Comparison of ENCODE assay signal across 22 mouse cellular contexts in genomic region chr5:134765441-134765840, GRCm38 (mm10). TPM values are rescaled to one million over a fixed set of nuclear protein-coding genes. Genes with fewer than 3 reads are reported as not detected.
DNase-seq lines count a peak whose midpoint lies in the region; ATAC-seq and TF ChIP-seq lines count a peak whose summit lies in the region.
"Had no signal": no experiment of that assay in that cellular context is flagged by ENCODE, and none has a peak within 500 bp of the region (broad histone marks: within the 10 kb centered on the region; RNA-seq: fewer than 3 reads in every experiment).

No protein-coding gene starts in this region.

- no peak overlapping the region for H3K4me2 ChIP-seq in forebrain, embryonic 14.5 days (ENCODE audit: low read length)
- H3K4me2 ChIP-seq: embryonic facial prominence, embryonic 12.5 days; forebrain, embryonic 13.5 days; liver, embryonic 11.5 days; neural tube, embryonic 15.5 days had no signal

- 87% methylated on average over 16 of the region's 16 CpGs for WGBS in forebrain, embryonic 14.5 days

- H3K27ac ChIP-seq in ES-Bruce4 (ENCODE audit: insufficient read depth, low read length) = no peak overlapping the region
- H3K27ac ChIP-seq in forebrain, embryonic 14.5 days (ENCODE audit: low read depth, low read length) = no peak overlapping the region
- H3K27ac ChIP-seq: embryonic facial prominence, embryonic 12.5 days; forebrain, embryonic 13.5 days; neural tube, embryonic 15.5 days had no signal

- H3K27me3 ChIP-seq in ES-Bruce4 (ENCODE audit: control insufficient read depth, insufficient read depth, low read length, poor library complexity, severe bottlenecking) = no peaks in the 10 kb centered on the region
- H3K27me3 ChIP-seq in forebrain, embryonic 14.5 days (replicated peaks; ENCODE audit: control insufficient read depth, insufficient read depth, low read length) = no peaks in the 10 kb centered on the region
- H3K27me3 ChIP-seq: forebrain, embryonic 13.5 days; neural tube, embryonic 15.5 days had no signal

- H3K9ac ChIP-seq in ES-Bruce4 (ENCODE audit: low read depth, poor library complexity, severe bottlenecking) = no peak overlapping the region
- no peak overlapping the region for H3K9ac ChIP-seq in forebrain, embryonic 14.5 days (ENCODE audit: low read length)
- H3K9ac ChIP-seq: embryonic facial prominence, embryonic 12.5 days; forebrain, embryonic 13.5 days; neural tube, embryonic 15.5 days had no signal

- intact Hi-C loops in heart, postnatal 10 days (cut with DNase I) = no loop called here

- H3K4me3 ChIP-seq in ES-Bruce4 (ENCODE audit: low read depth, low read length) = 0 out of 2 replicates have a peak overlapping the region, but pooled peaks have one; percentile 10
- H3K4me3 ChIP-seq in forebrain, embryonic 14.5 days (ENCODE audit: low read depth, low read length) = no peak overlapping the region
- H3K4me3 ChIP-seq: embryonic facial prominence, embryonic 12.5 days; erythroblast, embryonic 14.5 days; forebrain, embryonic 13.5 days; neural tube, embryonic 15.5 days had no signal

- no peaks in the 10 kb centered on the region for H3K9me3 ChIP-seq in ES-Bruce4 (replicated peaks; ENCODE audit: control insufficient read depth, insufficient read depth, low read length, poor library complexity, severe bottlenecking)
- no peaks in the 10 kb centered on the region for H3K9me3 ChIP-seq in forebrain, embryonic 14.5 days (replicated peaks; ENCODE audit: control insufficient read depth, low read length)
- H3K9me3 ChIP-seq: embryonic facial prominence, embryonic 12.5 days; forebrain, embryonic 13.5 days; neural tube, embryonic 15.5 days had no signal

- no peak for TF ChIP-seq EP300 in ES-Bruce4 (IDR thresholded peaks at IDR 0.05; ENCODE audit: insufficient read depth, low read depth, low read length)

- H3K36me3 ChIP-seq in ES-Bruce4 (ENCODE audit: control insufficient read depth, insufficient read depth, low read length, poor library complexity, severe bottlenecking) = no peaks in the 10 kb centered on the region
- H3K36me3 ChIP-seq in forebrain, embryonic 14.5 days (ENCODE audit: control insufficient read depth, insufficient read depth, low read length) = no peaks in the 10 kb centered on the region
- H3K36me3 ChIP-seq: embryonic facial prominence, embryonic 12.5 days; neural tube, embryonic 15.5 days had no signal

- no peak for TF ChIP-seq POLR2A in ES-Bruce4 (IDR thresholded peaks at IDR 0.05; ENCODE audit: insufficient read depth, low read length)

- TF ChIP-seq CTCF in ES-Bruce4 (IDR thresholded peaks at IDR 0.05; ENCODE audit: low read depth, low read length) = no peak

- DNase-seq in adrenal gland, postnatal 25 days = peak; percentile 35
- no peak for DNase-seq in adrenal gland, adult 18-20 months (ENCODE audit: low spot score in 2 of 2)
- peak; percentile 42 to 61 for DNase-seq in heart, adult 18-20 months
- DNase-seq in heart, postnatal 4 days = no peak
- DNase-seq in heart, postnatal 10 days = peak; percentile 50 to 61
- no peak for DNase-seq in forebrain, embryonic 14.5 days (ENCODE audit: low spot score)
- DNase-seq: cerebellum, postnatal 10 days; kidney, adult 11 months; lung, adult 18-20 months; lung, postnatal 36 days; right cerebral cortex, postnatal 14 days; spleen, adult 18-20 months; thymus, postnatal 36 days had no signal

- H3K4me1 ChIP-seq in ES-Bruce4 (ENCODE audit: control insufficient read depth, insufficient read depth, low read length) = no peaks in the 10 kb centered on the region
- peaks cover 4% of the 10 kb centered on the region; the same call in 1 of the 2 replicates for H3K4me1 ChIP-seq in forebrain, embryonic 14.5 days (ENCODE audit: control insufficient read depth, insufficient read depth, low read length)
- H3K4me1 ChIP-seq: embryonic facial prominence, embryonic 12.5 days had no signal

- ATAC-seq in forebrain, embryonic 14.5 days = no peak
- ATAC-seq: activated CD4-positive, CD25-positive, alpha-beta regulatory T cell, adult 4 months; forebrain, embryonic 13.5 days; midbrain, embryonic 16.5 days had no signal

RNA-seq across cellular contexts. Expression of gene Eln, which starts 18.3 kb away (rescaled TPM):
- 26.9 and 30.1 TPM in 2 replicates for total RNA-seq in adrenal gland, postnatal 25 days (2021)
- 10 to 100 TPM in 1 of 2 experiments, 1 to 10 TPM in 1; 9.0 to 18.1 TPM for total RNA-seq in adrenal gland, adult 18-20 months (2021)
- 10 to 100 TPM; 26.0 to 26.7 TPM for total RNA-seq in heart, adult 18-20 months (2021)
- total RNA-seq in heart, postnatal 4 days (2021) = 1,000 to 10,000 TPM in 1 of 2 experiments, 100 to 1,000 TPM in 1; 932 to 1,129 TPM
- 1.9 and 2.2 TPM in 2 replicates for polyA plus RNA-seq in ES-Bruce4 (2011; ENCODE audit: insufficient read depth, insufficient read length, low read depth, missing spikeins)
- total RNA-seq in heart, postnatal 10 days (2021) = 100 to 1,000 TPM; 610 to 981 TPM
- polyA plus RNA-seq in forebrain, embryonic 14.5 days (2014; fragmentation: Nextera tagmentation; extraction: Ambion mirVana) = 4.1 and 6.0 TPM in 2 replicates
- total RNA-seq: megakaryocyte-erythroid progenitor cell, adult 5-6 weeks had no signal
- polyA plus RNA-seq: erythroblast, embryonic 14.5 days had no signal

Comparison
In these comparisons a context has a peak if more than half of its experiments do, and no peak if none do; other contexts are left out.
1. DNase-seq: peak in adrenal gland, postnatal 25 days (single experiment), heart, adult 18-20 months (2 of 2) and heart, postnatal 10 days (2 of 2); none in adrenal gland, adult 18-20 months (0 of 2), heart, postnatal 4 days (single experiment) and forebrain, embryonic 14.5 days (single experiment).
2. RNA of gene Eln, which starts 18.3 kb away (total RNA-seq): 932 to 1,129 TPM in heart, postnatal 4 days and 610 to 981 TPM in heart, postnatal 10 days; 26.9 to 30.1 TPM in adrenal gland, postnatal 25 days, 26.0 to 26.7 TPM in heart, adult 18-20 months and 9.0 to 18.1 TPM in adrenal gland, adult 18-20 months; every median in the first group is over 10 times any median in the second.